Mouse (Mus musculus) hindbrain, embryonic 13.5 days (tissue): ENCODE results near the gene B230219D22Rik. TPM values are rescaled to one million over a fixed set of nuclear protein-coding genes. Genes with fewer than 3 reads are reported as not detected.
A peak's percentile ranks its signal among the peaks of the same experiment; 100 is the strongest.

ENCODE experiments used
- ATAC-seq: fragments of 200-750 bp; cut with Nextera tagmentation; 2 replicates; pipeline ENCODE4 v1.8.0; 2017; ENCODE audit warnings: moderate TSS enrichment; ENCODE audit not compliant: low FRiP score
- H3K27ac ChIP-seq: fragments of 300-500 bp; sonication (generic); 2 replicates; pipeline ENCODE4 v1.5.1; 2015; ENCODE audit warnings: inconsistent platforms, mild to moderate bottlenecking, moderate library complexity
- H3K27me3 ChIP-seq: fragments of 300-500 bp; sonication (generic); 2 replicates; pipeline ENCODE4 v1.6.1; 2015; ENCODE audit warnings: mild to moderate bottlenecking, inconsistent platforms
- H3K36me3 ChIP-seq: fragments of 300-500 bp; sonication (generic); 2 replicates; pipeline ENCODE4 v1.6.1; 2015; ENCODE audit warnings: mild to moderate bottlenecking, inconsistent platforms
- H3K4me1 ChIP-seq: fragments of 300-500 bp; sonication (generic); replicated peaks from 2 replicates; pipeline ENCODE4 v1.6.1; 2015; ENCODE audit warnings: inconsistent platforms
- H3K4me2 ChIP-seq: fragments of 300-500 bp; sonication (generic); 2 replicates; pipeline ENCODE4 v1.6.1; 2015; ENCODE audit warnings: inconsistent platforms, mild to moderate bottlenecking, moderate library complexity
- H3K4me3 ChIP-seq: fragments of 300-500 bp; sonication (generic); 2 replicates; pipeline ENCODE4 v1.5.1; 2015; ENCODE audit warnings: mild to moderate bottlenecking, inconsistent platforms
- H3K9ac ChIP-seq: fragments of 300-500 bp; sonication (generic); 2 replicates; pipeline ENCODE4 v1.6.1; 2015; ENCODE audit warnings: mild to moderate bottlenecking, inconsistent platforms
- H3K9me3 ChIP-seq: fragments of 300-500 bp; sonication (generic); 2 replicates; pipeline ENCODE4 v1.6.1; 2016; ENCODE audit warnings: inconsistent platforms
- WGBS: fragments of 180-500 bp; shearing (Covaris S2); methylation state at CpG from one replicate; pipeline ENCODE4 v1.1.7; 2015; 5-methylcytosine and 5-hydroxymethylcytosine counted together
- polyA plus RNA-seq: library from polyadenylated mRNA; unstranded; fragments of >200 nt; fragmentation: Nextera tagmentation; extraction: Ambion mirVana; gene quantifications from 2 replicates; pipeline ENCODE4 v1.2.1, GENCODE M21; 2015

The B230219D22Rik gene
- polyA plus RNA-seq, result 67.5 and 70.8 TPM in 2 replicates

DNA sequence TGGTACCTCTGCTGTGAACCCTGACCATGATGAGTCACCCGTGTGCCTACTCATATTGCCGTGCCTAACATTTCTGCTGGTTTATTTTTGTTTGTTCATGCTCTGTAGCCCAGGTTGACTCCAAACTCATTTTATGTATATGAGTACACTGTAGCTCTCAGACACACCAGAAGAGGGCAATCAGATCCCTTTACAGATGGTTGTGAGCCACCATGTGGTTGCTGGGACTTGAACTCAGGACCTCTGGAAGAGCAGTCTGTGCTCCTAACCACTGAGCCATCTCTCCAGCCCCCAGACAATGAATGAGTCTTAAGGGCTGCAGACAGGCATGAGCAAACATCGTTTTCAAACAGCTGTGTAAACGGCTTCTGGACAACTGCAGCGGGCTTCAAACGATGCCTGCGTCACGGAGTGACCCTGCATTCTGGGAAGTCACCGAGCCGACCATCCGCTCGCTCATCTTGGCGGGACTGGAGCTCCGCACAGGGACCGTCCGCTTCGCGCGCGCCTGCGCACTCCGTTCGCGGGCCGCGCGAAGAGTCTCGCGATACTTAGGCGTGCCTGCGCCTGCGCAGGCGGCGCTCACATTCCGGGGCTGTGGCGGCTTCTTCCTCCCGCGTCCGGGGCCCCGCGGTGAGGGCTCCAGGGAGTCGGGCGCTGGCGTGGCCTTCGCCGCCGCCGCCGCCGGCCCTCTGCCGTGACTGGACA is at the start of gene B230219D22Rik:
Gene B230219D22Rik, plus strand, starts transcription at position 590 of the 708 bp plus-strand sequence.
- Histone ChIP-seq H3K4me1 (peaks cover 39% of the 10 kb centered on the region), H3K9me3 (no peaks in the 10 kb centered on the region), H3K9ac (peak within 1 kb of the TSS; percentile 100), H3K4me3 (peak within 1 kb of the TSS; percentile 97), H3K4me2 (peak within 1 kb of the TSS; percentile 85), H3K36me3 (no peaks in the 10 kb centered on the region), H3K27ac (peak within 1 kb of the TSS; percentile 99), H3K27me3 (no peaks in the 10 kb centered on the region)
- 2% methylated on average over 49 of the region's 51 CpGs for WGBS
- peak; percentile 98 for ATAC-seq

- H3K9ac ChIP-seq, result no peak overlapping the region
- no peaks in the 10 kb centered on the region for H3K27me3 ChIP-seq
- H3K36me3 ChIP-seq, result peaks cover 75% of the 10 kb centered on the region
- H3K9me3 ChIP-seq, result no peaks in the 10 kb centered on the region
- ATAC-seq, result no peak
- H3K4me3 ChIP-seq, result no peak overlapping the region
- H3K4me1 ChIP-seq, result no peaks in the 10 kb centered on the region
- WGBS, result 87% methylated on average over 2 of the region's 2 CpGs
- no peak overlapping the region for H3K27ac ChIP-seq
- H3K4me2 ChIP-seq, result no peak overlapping the region
Observed at GRCm38 (mm10) chr13:55644525-55644924, 48.4 kb upstream of the B230219D22Rik start.

DNA sequence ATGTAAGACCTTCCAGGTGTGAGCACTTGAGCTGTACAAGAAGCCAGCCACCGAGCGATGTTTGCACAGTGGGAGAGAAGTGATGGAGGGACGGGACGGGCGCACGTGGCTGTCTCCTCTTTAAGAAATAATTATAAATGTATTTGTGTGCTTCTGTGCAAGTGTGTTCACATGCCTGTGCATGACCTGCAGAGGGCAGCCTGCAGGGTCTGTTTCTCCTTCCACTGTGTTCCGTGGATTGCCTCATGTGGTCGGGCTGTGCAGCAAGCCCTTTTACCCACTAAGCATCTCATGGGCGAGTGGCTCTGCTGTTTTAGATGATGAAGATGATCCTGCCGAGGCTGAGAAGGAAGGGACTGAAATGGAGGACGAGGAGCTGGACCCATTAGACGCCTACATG is 42.8 kb upstream of the B230219D22Rik start:
- Histone ChIP-seq H3K27me3 (no peaks in the 10 kb centered on the region), H3K9ac (no peak overlapping the region), H3K36me3 (peaks cover 100% of the 10 kb centered on the region), H3K4me1 (no peaks in the 10 kb centered on the region), H3K4me3 (no peak overlapping the region), H3K27ac (no peak overlapping the region), H3K9me3 (no peaks in the 10 kb centered on the region), H3K4me2 (no peak overlapping the region)
- WGBS, result 89% methylated on average over 12 of the region's 12 CpGs
- ATAC-seq, result no peak

- Histone ChIP-seq H3K36me3 (peaks cover 100% of the 10 kb centered on the region), H3K4me3 (no peak overlapping the region), H3K9ac (no peak overlapping the region), H3K4me2 (no peak overlapping the region), H3K9me3 (no peaks in the 10 kb centered on the region), H3K4me1 (no peaks in the 10 kb centered on the region), H3K27ac (no peak overlapping the region), H3K27me3 (no peaks in the 10 kb centered on the region)
- ATAC-seq, result no peak
- WGBS, result 92% methylated on average over 6 of the region's 6 CpGs
Observed at GRCm38 (mm10) chr13:55650980-55651379, 41.9 kb upstream of the B230219D22Rik start.

DNA sequence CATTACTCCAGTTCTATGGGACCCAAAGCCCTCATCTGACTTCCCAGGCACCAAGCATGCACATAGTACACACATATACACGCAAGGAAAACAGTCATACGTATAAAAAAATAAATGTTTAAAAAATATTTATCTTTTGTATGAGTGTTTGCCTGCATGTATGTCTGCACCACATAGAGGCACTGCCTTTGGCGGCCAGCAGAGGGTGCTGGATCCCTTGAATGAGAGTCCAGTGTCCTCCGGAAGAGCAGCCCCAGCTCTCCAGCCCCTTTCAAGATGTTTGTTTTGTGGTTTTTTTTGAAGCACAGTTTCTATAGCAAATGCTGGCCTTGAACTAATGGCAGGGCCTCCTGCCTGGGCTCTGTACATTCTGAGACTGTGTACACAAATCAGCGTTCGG is 24.4 kb upstream of the B230219D22Rik start:
- Histone ChIP-seq H3K36me3 (peaks cover 91% of the 10 kb centered on the region), H3K4me1 (no peaks in the 10 kb centered on the region), H3K9ac (no peak overlapping the region), H3K4me2 (no peak overlapping the region), H3K9me3 (peaks cover 2% of the 10 kb centered on the region; the same call in 1 of the 2 replicates), H3K27me3 (no peaks in the 10 kb centered on the region), H3K27ac (no peak overlapping the region), H3K4me3 (no peak overlapping the region)
- 85% methylated on average over 6 of the region's 6 CpGs for WGBS
- ATAC-seq, result no peak

- Histone ChIP-seq H3K4me1 (no peaks in the 10 kb centered on the region), H3K9ac (0 out of 2 replicates have a peak overlapping the region, but pooled peaks have one; percentile 8), H3K4me3 (no peak overlapping the region), H3K36me3 (peaks cover 89% of the 10 kb centered on the region), H3K27me3 (no peaks in the 10 kb centered on the region), H3K27ac (no peak overlapping the region), H3K4me2 (no peak overlapping the region), H3K9me3 (peaks cover 2% of the 10 kb centered on the region; the same call in 1 of the 2 replicates)
- 91% methylated on average over 6 of the region's 6 CpGs for WGBS
- ATAC-seq, result no peak
Observed at GRCm38 (mm10) chr13:55672711-55673110, 20.2 kb upstream of the B230219D22Rik start.

- no peak overlapping the region for H3K4me3 ChIP-seq
- H3K4me1 ChIP-seq, result no peaks in the 10 kb centered on the region
- H3K27ac ChIP-seq, result no peak overlapping the region
- peaks cover 91% of the 10 kb centered on the region for H3K36me3 ChIP-seq
- H3K27me3 ChIP-seq, result no peaks in the 10 kb centered on the region
- H3K9ac ChIP-seq, result no peak overlapping the region
- WGBS, result 90% methylated on average over 8 of the region's 8 CpGs
- H3K9me3 ChIP-seq, result no peaks in the 10 kb centered on the region
- ATAC-seq, result no peak
- no peak overlapping the region for H3K4me2 ChIP-seq
Observed at GRCm38 (mm10) chr13:55677364-55677763, 15.6 kb upstream of the B230219D22Rik start.

- H3K4me3 ChIP-seq, result no peak overlapping the region
- H3K27me3 ChIP-seq, result no peaks in the 10 kb centered on the region
- WGBS, result 90% methylated on average over 9 of the region's 9 CpGs
- no peak for ATAC-seq
- no peak overlapping the region for H3K4me2 ChIP-seq
- peaks cover 6% of the 10 kb centered on the region for H3K4me1 ChIP-seq
- H3K27ac ChIP-seq, result no peak overlapping the region
- no peak overlapping the region for H3K9ac ChIP-seq
- no peaks in the 10 kb centered on the region for H3K9me3 ChIP-seq
- H3K36me3 ChIP-seq, result peaks cover 49% of the 10 kb centered on the region
Observed at GRCm38 (mm10) chr13:55682201-55682600, 10.7 kb upstream of the B230219D22Rik start.

DNA sequence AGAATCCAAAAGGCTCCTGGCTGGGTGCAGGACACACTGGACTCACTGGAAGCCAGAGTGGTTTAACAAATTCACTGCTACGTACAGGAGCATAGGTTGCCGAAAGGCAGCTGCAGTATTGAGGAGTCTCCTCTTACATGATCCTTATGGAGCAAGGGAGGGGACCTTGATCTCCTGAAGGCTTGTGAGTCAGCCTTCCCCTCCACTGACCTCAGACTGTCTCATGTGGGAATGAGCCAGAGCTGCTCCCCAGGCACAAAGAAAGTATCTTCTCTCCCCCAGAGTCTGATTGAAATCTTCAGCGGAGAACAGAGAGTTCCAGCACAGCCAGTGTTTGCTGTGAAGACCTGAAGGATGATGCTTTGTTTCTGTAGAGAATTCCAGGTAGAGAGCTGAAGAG is 9.3 kb upstream of the B230219D22Rik start:
- H3K4me1 ChIP-seq, result peaks cover 17% of the 10 kb centered on the region
- no peaks in the 10 kb centered on the region for H3K9me3 ChIP-seq
- no peak overlapping the region for H3K4me2 ChIP-seq
- H3K27me3 ChIP-seq, result no peaks in the 10 kb centered on the region
- 87% methylated on average over 3 of the region's 3 CpGs for WGBS
- no peak for ATAC-seq
- H3K27ac ChIP-seq, result no peak overlapping the region
- H3K4me3 ChIP-seq, result no peak overlapping the region
- H3K9ac ChIP-seq, result no peak overlapping the region
- H3K36me3 ChIP-seq, result peaks cover 35% of the 10 kb centered on the region

- Histone ChIP-seq H3K9me3 (no peaks in the 10 kb centered on the region), H3K4me3 (no peak overlapping the region), H3K27me3 (no peaks in the 10 kb centered on the region), H3K36me3 (peaks cover 12% of the 10 kb centered on the region), H3K9ac (peak overlapping the region; percentile 49; the same call in 1 of the 2 replicates), H3K4me2 (no peak overlapping the region), H3K4me1 (peaks cover 17% of the 10 kb centered on the region), H3K27ac (peak overlapping the region; percentile 77)
- 68% methylated on average over 9 of the region's 9 CpGs for WGBS
- ATAC-seq, result peak; percentile 79; the same call in 1 of the 2 replicates
Observed at GRCm38 (mm10) chr13:55686107-55686633, 6.8 kb upstream of the B230219D22Rik start.

DNA sequence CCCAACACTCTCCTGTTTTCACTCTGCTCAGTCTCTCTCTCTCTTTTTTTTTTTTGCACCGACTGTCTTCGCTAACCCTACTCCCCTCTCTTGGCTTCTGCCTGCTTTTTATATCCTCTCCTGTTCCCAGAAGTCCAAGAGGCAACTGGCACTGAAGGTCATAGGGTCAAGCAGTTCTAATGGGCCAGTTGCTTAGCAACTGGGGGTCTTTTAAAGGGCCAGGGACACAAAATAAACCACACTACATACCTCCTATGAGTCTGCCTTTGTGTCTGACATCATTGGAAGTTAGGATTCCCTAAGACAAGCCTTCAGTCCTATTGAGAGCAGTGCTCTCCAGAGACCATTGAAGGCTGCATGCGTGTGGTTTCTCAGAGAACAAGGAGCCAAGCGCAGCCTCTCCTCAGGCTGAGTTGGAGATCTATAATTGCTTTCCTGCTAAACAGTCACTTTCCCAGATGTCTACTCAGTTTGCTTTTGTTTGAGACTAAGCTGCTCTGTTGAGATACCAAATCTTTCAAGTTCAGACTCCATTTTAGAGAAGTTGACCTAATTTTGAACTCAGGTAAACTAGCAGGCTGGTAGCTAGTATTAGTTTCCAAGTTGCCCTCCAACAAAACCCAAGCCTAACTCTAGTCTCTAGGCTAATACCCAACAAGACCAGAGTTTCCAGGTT is 4.9 kb upstream of the B230219D22Rik start:
- 12% methylated on average over 4 of the region's 4 CpGs for WGBS
- Histone ChIP-seq H3K27ac (no peak overlapping the region), H3K9me3 (no peaks in the 10 kb centered on the region), H3K4me2 (no peak overlapping the region), H3K9ac (no peak overlapping the region), H3K4me3 (no peak overlapping the region), H3K27me3 (no peaks in the 10 kb centered on the region), H3K4me1 (peaks cover 21% of the 10 kb centered on the region), H3K36me3 (no peaks in the 10 kb centered on the region)
- no peak for ATAC-seq

- peak overlapping the region; percentile 100 for H3K9ac ChIP-seq
- peak overlapping the region; percentile 85 for H3K4me2 ChIP-seq
- peak overlapping the region; percentile 99 for H3K27ac ChIP-seq
- H3K36me3 ChIP-seq, result peaks cover 2% of the 10 kb centered on the region; the same call in 1 of the 2 replicates
- H3K4me1 ChIP-seq, result peaks cover 33% of the 10 kb centered on the region
- H3K4me3 ChIP-seq, result peak overlapping the region; percentile 97
- no peaks in the 10 kb centered on the region for H3K9me3 ChIP-seq
- H3K27me3 ChIP-seq, result no peaks in the 10 kb centered on the region
- peak; percentile 87 for ATAC-seq
- under 1% methylated on average over 30 of the region's 70 CpGs for WGBS
Observed at GRCm38 (mm10) chr13:55693243-55693721, 358 bp downstream of the B230219D22Rik start.
